Mouse (Mus musculus) yolk sac, embryonic 10.5 days (tissue): ENCODE measurements at regions not wholly inside any gene's neighbourhood (a gene's known extent, or its start where the extent isn't known, plus 50 kb on each side); places are given as distances from the start of the nearest gene placed in this dataset.

ENCODE experiments used
- DNase-seq: peaks from one replicate; pipeline ENCODE4 v3.0.0-alpha.2; 2017; ENCODE audit warnings: low spot score

DNA sequence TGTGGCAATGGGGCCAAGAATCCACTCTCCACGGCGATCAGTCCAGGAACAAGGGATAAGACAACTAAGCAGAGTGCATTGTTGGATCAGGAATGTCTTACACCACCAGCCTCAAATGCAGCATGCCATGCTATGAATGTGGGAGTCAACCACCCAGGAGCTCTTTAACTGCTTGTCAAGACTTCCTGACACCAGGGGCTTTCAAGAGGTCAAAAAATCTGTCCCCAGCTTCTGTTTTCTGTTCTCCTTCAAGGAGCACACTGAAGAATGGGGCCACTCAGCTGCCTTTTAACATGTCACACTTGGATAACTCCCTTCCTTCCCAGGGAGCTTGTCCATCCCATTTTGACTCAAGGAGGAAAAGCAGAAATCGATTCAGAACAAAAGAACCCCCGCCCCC, 642.8 kb downstream of the Nedd1 start:
- no peak for DNase-seq

DNA sequence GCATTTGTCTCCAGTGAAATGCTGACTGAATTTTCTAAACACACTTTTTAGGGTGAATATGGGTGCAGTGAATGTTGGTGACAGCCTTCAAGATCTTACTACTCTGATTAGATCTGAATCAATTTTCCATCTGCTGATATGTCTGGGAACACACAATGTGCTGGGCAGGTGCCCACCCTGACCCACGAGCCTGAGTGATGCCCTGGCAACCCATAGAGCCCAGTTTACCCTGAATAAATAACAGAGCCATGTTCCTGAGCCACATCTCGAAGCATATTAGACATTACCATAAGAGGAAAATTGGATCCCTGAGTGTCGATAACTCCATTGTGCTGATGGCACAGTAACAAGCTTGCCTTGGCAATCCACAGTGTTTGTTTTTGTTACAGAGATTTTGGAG, 644.9 kb downstream of the Nedd1 start:
- no peak for DNase-seq

DNA sequence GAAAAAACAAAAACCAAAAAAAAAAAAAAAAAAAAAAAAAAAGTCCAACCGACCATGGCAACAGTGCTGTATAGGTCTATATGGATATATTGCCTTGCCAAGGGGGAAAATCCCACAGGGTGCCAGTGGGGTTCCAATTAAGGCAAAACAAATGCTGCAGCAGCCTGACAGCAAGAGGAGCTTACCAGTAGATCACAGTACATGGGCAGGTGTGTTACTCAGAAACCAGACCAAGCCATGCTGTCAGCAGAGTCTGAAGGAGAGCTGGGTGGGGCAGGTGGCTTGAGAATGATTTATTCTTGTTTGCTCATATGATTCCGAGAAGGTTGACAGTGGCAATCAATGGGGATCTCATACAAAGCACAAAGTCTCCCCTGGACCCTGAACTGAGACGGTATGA, 645.5 kb downstream of the Nedd1 start:
- DNase-seq = no peak

DNA sequence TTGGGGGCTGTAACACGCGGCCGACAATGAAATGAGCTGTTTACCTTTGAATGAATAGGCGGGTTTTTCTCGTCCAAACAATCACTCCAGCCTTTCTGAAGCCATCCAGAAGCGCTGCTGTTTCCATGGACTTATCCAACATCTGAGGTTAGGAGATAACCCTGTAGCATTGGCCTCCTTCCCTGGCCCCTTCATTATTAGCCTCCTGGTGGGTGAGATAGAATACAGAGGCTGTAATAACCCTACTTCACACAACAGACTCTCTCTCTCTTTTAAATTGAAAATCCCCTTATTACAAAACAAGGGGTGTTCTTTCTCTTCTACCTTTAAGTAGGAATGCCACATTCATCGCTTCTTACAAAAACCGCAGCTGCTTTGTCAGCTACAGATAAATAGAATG, 646.8 kb downstream of the Nedd1 start:
- no peak for DNase-seq

DNA sequence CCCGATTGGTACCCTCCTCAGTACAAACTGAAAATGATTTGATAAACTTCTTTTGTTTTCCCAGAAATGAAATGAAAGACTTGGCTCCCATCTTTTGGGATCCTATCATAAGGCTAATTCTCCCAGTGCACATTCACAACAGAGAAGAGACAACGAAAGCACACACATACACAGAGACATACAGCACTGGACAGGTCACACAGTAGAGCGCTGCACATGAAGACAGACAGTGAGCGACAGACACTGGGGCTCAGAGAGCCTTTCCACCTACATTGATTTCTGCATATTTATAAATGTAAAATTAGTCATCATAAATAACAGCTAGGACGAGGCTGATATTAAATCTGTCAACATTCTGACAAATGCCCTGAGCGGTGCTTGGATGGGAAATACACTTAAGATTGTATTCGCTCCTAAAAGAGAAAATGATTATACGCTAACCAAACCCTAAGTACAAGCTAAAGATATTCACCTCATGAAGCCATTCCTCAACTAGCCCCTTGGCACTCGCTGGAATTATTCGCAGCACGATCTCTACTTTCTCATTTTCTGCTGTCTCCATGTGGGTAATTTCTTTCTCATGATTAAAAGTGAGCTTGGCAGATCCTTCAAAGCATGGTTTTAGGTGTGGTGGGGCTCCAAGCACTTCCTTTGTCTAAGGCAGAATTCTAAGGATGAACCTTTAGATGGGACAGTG, 647.4 kb downstream of the Nedd1 start:
- no peak for DNase-seq

DNA sequence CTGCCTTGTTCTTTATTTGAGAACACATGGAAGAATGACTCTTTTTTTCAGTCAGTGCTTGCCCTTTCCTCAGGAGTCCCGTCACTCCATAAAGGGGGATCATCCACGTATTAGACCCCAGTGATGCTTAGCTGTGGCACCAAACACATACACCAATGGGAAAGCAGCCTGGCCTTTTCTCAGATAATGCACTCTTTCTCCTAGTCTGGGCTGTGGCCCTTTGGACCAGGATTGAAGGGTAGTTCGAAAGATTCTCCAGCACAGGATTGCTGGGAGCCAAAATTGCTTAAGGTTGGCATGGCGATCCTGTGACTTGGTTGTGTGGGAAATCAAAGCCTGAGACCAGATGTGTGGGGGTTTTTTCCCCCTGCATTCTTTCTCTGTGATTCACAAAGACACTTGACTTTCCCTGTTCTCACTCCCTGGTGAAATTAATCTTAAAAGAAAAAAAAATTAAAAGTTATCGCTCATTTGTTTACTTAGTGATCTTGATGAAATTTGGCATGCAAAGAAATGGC, 648.3 kb downstream of the Nedd1 start:
- DNase-seq = no peak

DNA sequence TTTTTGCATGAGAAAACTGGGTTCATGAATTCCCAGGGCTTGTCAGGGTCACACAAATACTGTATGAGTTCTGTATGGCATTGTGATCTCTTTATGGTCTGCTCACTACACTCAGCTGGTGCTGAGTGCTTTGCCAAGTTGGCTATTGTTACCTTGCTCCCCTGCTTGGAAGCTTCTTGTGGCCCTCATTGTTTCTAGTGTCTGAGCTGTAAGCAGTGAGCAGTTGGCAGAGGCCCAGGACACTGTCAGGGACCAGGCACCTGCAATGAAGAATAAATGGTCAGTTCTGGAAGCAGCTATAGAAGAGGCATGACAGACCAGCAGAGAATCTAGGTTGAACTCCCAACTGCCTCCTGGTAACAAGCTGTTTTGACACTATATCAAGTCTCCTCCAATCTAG, 677.4 kb downstream of the Nedd1 start:
- no peak for DNase-seq

DNA sequence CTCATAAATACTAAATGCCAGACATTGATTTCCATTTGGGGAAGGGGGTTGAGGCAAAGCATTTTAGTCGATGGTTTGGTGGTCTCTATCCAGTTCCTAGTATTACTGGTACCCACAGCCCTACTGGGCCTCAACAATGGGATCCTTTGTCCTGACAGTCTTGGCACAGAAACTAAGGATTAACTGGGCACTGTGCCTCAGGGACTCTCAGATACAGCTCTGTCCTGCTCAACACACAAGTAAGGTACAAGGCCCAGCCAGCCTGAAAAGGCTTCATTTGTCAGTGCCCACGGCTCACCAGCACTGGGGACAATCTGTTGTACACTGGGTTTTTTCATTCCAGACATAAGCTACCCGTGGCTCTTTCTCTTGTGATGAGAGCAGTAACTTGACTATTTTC, 686.0 kb downstream of the Nedd1 start:
- no peak for DNase-seq

DNA sequence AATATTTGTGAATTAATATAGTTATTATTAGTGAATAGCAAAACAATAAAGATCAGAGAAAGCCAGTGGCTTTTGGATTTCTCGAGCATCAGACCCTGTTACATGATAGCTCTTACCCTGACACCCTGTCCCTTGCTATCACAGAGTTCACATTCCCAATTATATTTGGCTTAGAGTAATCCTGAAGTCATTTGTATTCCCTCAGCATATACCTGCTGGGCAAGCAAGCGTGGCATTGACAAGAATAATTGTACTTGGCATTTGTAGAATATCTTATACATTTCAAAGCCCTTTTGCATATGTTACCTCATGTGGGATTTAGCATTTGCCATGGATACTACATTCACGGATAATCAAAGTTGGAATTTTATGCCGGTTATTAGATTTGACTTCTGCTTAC, 692.0 kb downstream of the Nedd1 start:
- no peak for DNase-seq

DNA sequence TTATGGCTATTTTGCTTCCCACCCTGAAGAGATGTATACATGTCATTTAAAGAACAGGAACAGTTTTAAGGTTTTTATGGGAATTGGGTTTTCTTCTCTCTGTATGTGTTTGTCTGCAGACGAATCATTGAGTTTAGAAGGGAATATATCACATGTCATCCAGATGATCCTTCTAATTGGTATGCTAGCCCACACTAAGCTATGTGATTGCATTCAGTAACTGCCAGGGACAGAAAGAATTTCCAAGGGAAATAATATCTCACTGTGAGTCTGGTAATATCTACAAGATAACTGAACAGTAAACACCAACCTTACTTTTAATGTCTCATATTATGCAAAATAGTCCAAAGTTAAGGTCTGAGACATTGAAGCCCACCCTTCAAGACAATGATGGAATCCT, 698.0 kb downstream of the Nedd1 start:
- DNase-seq = no peak

DNA sequence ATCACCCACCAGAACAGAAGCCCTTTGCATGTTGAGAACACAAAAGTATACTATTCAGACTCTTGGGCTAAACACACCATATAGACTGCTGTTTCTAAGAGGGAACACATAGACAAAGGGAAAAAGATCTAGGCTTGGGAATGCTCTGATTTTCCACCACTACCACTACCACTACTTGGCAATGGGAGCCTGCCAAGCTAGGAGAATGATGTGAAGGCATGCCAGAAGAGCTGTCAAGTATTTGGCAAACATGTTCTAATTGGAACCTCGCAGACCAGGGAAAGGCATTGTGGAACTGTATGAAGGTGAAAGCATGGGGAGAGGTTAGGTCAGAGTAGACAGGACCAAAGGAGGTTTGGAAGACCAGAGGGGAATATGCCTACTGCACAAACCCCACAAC, 701.2 kb downstream of the Nedd1 start:
- no peak for DNase-seq

DNA sequence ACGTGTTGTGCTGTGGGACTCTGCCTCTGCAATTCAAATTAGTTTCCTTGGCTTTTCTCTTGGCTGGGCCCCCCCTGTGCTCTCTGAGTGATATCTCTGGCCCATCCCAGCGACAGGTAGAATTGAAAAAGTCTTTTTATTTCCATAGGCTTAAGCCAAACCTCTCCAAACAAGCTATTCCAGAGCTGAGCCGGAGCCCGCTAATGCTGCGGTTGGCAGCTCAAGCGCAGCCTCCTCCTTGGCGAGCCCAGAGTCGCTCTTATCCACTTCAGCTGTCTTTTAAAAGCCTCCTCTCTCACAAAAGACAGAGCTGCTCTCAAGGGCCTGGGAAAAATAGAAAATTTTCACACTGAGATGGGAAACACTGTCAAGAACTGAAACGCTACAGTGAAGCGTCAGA, 712.7 kb downstream of the Nedd1 start:
- DNase-seq = no peak

DNA sequence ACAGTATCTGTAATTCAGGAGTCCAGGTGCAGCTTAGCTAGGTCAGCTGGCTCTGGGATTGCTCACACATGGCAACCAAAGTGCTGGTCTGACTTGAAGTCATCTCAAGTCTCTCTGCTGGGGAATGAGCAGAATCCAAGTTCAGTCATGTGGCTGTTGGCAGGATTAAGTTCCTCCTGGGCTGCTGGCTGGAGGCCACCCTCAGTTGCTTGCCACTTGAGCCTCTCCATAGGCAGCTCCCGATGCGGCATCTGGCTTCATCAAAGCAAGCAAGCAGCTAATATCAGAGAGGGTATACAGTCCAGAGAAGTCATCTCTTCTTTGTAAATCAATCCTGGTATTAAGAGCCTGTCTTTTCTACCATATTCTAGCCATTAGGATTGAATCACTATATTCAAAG, 714.3 kb downstream of the Nedd1 start:
- no peak for DNase-seq

DNA sequence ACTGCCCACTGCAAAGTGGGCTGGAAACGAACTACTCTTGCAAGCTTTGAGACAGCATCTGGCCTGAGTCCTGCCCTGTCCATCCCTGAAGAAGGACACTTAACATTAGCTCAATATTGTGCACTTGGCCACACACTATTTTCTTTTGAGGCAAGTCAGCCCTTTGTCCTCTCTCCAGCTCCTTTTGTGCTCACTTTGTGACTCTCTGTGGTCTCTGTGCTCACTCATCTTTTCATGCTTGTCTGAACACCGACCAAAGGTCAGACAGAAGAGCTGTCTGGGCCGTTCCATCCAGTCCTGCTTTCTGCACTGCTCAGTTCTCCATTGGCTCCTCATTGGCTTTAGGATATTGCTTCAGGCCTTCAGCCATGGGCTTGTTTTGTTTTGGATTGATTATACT, 715.8 kb downstream of the Nedd1 start:
- no peak for DNase-seq

DNA sequence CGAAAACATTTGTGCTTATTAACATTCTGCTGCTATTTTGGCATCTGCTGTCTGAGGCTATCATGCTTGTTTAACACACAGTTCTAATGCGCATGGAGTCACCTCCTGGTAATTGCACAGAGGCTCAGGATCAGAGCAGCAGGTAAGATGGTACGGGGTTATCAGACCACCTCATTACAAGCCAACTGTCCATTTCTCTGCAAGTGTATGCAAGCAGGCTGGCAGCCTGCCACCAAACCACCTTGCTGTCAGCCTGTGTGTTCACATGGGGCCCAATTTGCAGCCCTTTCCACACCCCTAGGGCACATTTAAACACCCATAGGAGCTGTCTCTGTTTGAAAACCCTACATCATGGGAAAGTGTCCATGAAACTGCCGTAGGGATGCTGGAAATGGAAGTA, 731.2 kb downstream of the Nedd1 start:
- DNase-seq = no peak

DNA sequence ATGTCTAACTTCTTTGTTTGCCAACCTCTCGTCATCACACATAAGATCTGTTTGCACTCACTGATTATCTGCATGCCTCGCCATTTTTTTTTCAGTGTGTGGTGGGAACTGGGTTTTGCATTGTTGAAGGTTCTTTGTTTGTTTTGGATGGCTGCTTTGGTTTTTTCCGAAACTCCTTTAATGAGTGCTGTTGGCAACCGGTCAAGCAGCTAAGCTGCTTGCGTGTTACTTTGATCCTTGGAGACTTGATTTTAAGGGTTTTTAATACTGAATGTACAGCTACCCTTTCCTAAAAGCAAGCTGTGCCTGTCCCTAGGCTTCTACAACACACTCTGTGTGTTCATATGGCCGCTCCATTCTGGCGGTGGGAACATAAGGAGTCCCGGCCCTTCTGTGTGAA, 733.9 kb downstream of the Nedd1 start:
- no peak for DNase-seq

DNA sequence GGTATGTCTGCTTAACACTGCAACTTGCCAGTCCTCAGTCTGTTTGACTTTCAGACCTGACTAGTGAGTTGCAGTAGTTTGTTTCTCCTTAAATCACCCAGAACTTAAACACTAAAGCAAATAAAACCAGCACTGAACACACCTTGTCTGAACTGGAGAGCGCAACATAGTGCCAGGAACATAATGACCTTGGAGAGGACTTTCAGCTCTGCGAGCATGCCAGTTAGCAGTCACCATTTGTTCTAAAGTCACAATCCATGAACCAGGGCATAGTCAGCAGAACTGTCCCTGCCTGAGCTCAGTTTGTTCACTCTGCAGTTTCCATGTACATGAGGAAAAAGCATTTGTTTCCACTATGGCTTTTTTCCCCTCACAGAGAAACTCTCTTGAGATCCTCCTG, 742.4 kb downstream of the Nedd1 start:
- DNase-seq = no peak

DNA sequence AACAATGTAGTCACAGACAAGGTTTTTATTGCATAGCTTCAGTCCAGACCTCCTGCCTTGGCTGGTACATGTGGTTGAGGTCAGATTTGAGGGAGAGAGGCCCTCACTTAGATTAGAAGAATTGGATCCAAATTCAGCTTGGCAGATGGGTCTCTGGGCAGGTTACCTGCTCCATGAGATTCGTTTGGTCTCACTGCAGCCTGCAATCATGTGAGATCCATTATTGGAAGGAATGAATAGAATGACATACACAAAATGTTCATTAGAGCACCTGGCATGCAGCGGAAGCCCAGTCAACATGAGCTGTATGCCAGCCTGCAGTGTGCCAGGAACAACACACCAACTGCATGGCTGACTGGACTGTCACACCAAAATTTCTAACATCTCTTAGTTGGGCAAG, 750.3 kb downstream of the Nedd1 start:
- DNase-seq = no peak

DNA sequence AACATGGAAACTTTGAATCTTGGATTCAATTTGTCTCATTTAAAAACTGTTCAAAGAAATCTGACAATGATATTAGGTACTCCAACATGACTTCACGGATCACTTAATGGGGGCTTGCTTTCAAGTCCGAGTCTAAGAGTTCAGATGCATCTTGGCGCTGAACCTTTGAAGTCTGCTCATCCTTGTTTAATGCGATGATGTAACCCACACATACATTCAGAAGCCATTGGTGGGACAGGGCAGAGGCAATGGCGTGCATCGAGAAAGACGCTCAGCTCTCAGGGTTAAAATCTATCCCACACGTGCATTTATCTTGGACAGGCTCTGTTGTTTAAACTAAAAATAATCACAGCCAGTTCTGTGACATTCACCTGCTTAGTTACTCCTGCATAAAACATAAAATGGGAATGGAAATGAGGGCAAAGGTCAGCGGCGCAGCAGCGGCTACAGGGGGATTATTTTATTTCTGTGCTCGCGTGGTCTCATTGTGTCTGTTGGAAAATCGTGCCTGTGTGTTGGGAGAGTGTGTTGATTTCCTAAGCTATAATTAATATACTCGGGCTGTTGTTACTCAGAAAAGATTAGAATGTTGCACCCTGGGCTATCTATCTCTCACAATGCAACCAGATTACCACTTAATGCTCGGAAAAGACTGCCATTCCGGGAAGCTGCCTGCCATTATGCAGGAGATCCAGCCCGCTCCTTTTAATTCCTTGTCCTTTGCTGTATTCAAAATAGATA, 754.5 kb downstream of the Nedd1 start:
- no peak for DNase-seq

DNA sequence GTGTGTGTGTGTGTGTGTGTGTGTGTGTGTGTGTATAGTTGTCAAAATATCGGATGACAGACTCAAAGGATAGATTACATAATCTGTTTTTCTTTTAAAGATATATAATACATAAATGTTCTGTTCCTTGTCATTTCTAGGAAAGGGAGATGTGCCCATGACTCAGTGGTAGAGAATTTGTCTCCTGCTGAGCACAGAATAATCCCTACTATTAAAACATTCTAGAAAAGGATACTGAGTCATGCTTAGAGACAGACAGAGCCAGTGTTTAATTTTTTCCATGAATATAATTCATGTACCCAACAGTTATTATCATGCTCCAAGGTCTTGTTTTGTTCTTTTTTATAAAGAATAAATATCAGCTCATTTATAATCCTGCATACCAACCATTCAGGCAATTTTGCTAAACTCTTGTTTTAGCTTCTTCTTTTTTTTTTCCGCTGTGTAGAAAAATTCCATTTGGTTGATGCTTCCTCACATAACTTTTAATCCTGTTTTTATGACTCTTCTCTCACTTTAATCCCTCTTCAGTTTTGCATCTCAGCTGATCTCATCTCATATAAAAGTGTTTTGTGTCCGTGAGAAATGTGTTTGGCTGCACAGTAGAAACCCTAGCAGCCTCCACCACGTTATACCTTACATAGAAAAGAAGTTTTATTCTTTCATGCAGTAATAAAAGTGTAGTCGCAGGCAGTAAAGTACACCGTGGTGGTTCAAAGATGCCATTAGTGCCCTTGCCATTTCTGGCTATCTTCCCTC, 762.3 kb downstream of the Nedd1 start:
- no peak for DNase-seq

DNA sequence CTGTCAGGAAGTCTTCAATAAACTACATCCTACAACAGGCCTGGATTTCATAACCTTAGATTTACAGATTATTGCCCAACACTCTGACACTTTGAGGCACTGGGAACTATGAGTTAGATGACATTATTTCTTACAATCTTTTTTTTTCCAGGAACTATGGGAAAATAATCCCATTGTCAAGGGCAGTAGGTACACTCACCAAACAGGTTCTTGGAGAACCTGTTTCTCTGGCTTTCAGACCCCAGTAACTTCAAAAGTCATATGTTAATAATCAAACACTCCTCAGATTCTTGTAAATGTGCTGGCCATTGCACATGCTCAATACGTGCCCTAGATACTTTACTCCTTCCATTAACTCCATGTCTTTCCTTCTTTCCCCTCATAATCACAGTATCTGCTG, 769.1 kb downstream of the Nedd1 start:
- no peak for DNase-seq

DNA sequence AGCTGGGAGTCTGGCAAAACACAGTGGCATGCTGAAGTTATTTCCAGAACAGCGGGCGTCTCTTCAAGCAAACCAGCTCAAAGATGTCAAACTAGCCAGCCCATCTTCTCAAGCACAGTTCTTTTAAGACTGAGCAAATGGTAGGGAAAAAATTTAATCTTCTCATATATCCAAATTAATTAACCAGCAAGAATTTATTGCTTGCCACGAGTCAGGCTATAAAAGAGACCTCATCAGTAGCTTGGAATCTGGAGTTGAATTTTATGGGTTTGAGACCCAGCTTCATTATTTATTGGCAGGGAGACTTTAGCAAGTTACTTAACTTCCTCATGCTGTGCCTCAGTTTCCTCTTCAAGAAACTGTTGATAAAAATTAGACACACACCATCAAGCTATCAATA, 742.5 kb upstream of the Tmpo start:
- no peak for DNase-seq

DNA sequence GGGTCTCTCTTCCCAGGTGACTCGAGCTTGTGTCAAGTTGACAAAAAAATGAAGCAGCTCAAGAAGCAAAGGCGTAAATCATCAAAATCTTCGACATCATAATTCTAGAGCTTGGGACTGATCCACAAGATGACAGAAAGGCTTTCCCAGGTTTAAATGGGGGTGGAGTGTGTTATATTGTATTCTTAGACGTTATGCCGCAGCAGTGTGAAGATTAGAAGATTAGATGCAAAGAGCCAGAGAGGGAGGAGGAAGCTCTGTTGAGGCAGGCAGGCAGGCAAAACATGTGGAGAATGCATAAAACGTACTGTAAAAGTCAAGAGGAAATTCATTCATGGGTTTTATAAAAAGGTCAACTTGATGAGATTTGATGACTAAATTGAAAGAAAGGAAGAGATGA, 708.7 kb upstream of the Tmpo start:
- no peak for DNase-seq
